Mouse (Mus musculus): ENCODE data around the gene Pxn. TPM values are rescaled to one million over a fixed set of nuclear protein-coding genes. Genes with fewer than 3 reads are reported as not detected.

The Pxn gene
- polyA plus RNA-seq, 1 experiment from 2014 or later = 32.6 TPM

DNA sequence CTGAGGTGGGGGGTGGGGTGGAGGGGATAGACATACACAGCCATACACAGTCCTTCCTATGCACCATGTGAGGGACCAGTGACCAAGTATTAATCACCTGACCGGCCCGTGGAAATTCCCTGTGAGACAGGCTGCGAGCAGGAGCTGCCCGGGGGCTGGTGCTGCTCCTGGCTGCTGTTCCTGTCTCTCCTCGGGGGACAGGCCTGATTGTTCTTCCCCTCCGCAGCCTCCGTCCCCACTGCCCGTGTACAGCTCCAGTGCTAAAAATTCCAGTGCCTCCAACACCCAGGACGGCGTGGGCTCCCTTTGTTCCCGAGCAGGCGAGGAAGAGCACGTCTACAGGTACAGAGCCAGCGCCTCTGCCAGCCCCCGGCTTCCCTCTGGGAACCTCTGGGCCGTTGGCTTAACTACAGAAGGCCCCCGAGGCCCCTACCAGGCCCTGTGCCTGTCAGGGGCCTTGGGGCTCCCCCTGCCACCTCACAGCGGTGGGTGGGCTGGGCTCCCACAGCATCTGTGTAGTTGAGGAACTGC is 38.2 kb downstream of the Pxn start:
- Histone ChIP-seq H3K27ac (peak overlapping the region; percentile 78), H3K4me3 (no peak overlapping the region), H3K9me3 (no peaks in the 10 kb centered on the region), H3K4me1 (replicated peaks) (peaks cover 69% of the 10 kb centered on the region), H3K27me3 (ENCODE audit: insufficient read depth, poor library complexity, severe bottlenecking) (no peaks in the 10 kb centered on the region), H3K36me3 (peaks cover 53% of the 10 kb centered on the region)
- 53% methylated on average over 18 of the region's 18 CpGs for WGBS
- no peak for DNase-seq (ENCODE audit: low spot score)

DNA sequence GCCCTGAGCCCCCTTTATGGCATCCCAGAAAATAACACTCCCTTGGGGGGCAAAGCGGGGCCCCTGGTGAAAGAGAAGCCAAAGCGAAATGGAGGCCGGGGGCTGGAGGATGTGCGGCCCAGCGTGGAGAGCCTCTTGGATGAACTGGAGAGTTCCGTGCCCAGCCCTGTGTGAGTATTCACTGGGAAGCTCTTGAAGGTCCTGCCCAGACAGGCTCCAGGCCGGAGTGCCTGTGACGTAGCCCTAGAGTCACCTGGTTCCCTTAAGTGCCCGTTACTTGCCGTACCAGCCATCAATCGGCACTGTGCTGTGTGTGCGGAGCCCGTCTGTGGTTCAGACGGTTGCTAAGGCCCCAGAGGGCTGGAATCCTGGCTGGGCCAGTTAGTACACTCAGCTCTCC is 39.2 kb downstream of the Pxn start:
- Histone ChIP-seq H3K36me3 (peaks cover 60% of the 10 kb centered on the region), H3K9me3 (no peaks in the 10 kb centered on the region), H3K4me1 (replicated peaks) (peaks cover 75% of the 10 kb centered on the region), H3K4me3 (no peak overlapping the region), H3K27ac (peak overlapping the region; percentile 78), H3K27me3 (ENCODE audit: insufficient read depth, poor library complexity, severe bottlenecking) (no peaks in the 10 kb centered on the region)
- WGBS = 82% methylated on average over 14 of the region's 14 CpGs
- no peak for DNase-seq (ENCODE audit: low spot score)

DNA sequence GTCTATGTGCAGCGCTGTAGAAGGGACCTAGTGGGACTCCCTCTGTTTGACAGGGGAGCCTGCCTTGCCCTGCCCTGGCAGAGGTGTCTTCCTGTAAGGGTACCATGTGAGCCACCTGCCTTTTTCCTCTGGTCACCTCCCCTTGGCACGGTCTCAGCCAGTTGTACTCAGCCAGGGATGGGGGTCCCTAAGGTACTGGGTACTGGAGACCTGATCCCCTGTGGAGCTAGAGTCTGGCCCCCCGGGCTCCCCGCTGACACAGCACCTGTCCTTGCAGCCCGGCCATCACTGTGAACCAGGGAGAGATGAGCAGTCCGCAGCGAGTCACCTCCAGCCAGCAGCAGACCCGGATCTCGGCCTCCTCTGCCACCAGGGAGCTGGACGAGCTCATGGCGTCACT is 40.1 kb downstream of the Pxn start:
- H3K27ac ChIP-seq = peak overlapping the region; percentile 78
- WGBS = 69% methylated on average over 11 of the region's 11 CpGs
- H3K4me1 ChIP-seq (replicated peaks) = peaks cover 84% of the 10 kb centered on the region
- no peak for DNase-seq (ENCODE audit: low spot score)
- H3K9me3 ChIP-seq = no peaks in the 10 kb centered on the region
- no peak overlapping the region for H3K4me3 ChIP-seq
- H3K27me3 ChIP-seq (ENCODE audit: insufficient read depth, poor library complexity, severe bottlenecking) = no peaks in the 10 kb centered on the region
- H3K36me3 ChIP-seq = peaks cover 68% of the 10 kb centered on the region

DNA sequence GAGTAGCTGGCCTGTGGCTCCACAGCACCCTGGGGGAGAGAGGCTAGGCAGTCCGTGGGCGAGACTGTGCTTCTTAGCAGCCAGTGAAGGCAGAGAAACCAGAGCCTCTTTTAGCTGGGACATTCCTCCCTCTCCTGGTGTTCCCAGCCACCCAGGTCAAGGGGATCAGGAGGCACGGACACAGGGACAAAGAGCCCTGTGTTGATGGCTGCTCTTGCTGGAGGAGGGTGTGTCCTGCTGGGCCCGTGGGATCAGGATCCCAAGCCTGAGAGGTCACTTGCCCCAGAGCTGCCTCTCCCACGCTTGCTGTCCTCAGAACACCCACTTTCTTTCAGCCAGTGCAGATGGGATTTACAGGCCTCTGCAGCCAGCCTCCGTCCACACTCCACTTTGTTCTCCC is 40.5 kb downstream of the Pxn start:
- peak; percentile 54 for DNase-seq (ENCODE audit: low spot score)
- Histone ChIP-seq H3K9me3 (no peaks in the 10 kb centered on the region), H3K27me3 (ENCODE audit: insufficient read depth, poor library complexity, severe bottlenecking) (no peaks in the 10 kb centered on the region), H3K27ac (peak overlapping the region; percentile 78), H3K36me3 (peaks cover 73% of the 10 kb centered on the region), H3K4me1 (replicated peaks) (peaks cover 88% of the 10 kb centered on the region), H3K4me3 (0 out of 2 replicates have a peak overlapping the region, but pooled peaks have one; percentile 11)
- 22% methylated on average over 6 of the region's 6 CpGs for WGBS

DNA sequence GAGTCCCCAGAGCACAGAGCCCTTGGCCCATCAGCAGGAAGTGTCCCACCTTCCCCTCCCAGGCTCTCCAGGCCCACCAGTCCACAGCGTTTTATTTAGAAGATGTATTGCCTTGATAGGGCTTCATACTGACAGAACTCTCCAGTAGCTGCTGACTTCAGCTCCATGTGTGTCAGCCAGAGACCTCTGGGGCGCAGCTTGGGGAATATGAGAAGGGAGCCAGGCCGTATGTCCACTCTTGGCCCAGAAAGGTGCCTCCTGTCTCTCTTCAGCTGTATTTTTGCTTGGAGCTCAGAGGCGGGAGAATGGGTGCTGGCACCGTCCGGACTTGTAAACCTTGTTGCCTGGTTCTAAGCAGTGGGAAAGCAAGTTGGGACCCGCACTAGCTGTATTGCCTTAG is 40.9 kb downstream of the Pxn start:
- Histone ChIP-seq H3K27me3 (ENCODE audit: insufficient read depth, poor library complexity, severe bottlenecking) (no peaks in the 10 kb centered on the region), H3K4me3 (no peak overlapping the region), H3K9me3 (no peaks in the 10 kb centered on the region), H3K36me3 (peaks cover 77% of the 10 kb centered on the region), H3K4me1 (replicated peaks) (peaks cover 84% of the 10 kb centered on the region), H3K27ac (peak overlapping the region; percentile 78)
- DNase-seq (ENCODE audit: low spot score) = no peak
- 71% methylated on average over 7 of the region's 7 CpGs for WGBS

DNA sequence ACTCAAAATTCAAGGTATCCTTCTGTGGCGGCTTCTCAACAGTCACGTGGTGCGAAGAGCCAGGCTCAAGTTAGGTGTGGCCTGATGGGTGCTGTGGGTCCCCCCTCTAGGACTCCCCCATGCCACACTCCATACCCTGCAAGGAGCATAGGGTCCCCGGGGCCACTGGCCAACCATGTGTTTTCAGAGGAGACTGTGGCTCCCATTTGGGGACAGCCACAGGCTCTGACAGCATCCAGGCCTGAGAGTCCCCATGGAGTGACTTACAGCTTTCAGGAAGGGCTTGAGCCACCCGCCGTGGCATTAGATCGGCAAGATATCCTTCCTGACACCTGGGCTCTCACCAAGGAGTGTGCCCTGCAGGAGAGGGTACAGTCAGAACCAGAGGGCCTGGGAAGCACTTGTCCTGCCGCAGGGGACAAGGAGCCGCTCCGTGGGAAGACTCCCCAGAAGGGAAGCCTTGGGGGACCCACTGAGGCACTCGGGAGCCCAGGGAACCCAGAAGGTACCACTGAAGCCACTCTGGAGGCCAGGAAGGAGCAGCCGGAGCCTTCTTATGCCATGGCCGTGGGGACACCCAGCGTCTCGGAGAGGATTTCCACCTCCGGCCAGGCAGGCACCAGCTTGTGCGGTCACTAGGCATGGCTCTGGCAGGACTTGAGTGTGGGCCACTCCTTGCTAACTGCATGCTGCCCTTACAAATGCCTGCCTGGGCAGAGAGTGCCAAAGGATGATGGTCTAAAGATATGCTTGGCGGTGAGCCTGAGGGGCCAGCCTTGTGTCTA is 42.2 kb downstream of the Pxn start:
- Histone ChIP-seq H3K27ac (peak overlapping the region; percentile 78), H3K9me3 (no peaks in the 10 kb centered on the region), H3K4me3 (no peak overlapping the region), H3K27me3 (ENCODE audit: insufficient read depth, poor library complexity, severe bottlenecking) (no peaks in the 10 kb centered on the region), H3K36me3 (peaks cover 90% of the 10 kb centered on the region), H3K4me1 (replicated peaks) (peaks cover 71% of the 10 kb centered on the region)
- WGBS = 93% methylated on average over 18 of the region's 18 CpGs
- no peak for DNase-seq (ENCODE audit: low spot score)

DNA sequence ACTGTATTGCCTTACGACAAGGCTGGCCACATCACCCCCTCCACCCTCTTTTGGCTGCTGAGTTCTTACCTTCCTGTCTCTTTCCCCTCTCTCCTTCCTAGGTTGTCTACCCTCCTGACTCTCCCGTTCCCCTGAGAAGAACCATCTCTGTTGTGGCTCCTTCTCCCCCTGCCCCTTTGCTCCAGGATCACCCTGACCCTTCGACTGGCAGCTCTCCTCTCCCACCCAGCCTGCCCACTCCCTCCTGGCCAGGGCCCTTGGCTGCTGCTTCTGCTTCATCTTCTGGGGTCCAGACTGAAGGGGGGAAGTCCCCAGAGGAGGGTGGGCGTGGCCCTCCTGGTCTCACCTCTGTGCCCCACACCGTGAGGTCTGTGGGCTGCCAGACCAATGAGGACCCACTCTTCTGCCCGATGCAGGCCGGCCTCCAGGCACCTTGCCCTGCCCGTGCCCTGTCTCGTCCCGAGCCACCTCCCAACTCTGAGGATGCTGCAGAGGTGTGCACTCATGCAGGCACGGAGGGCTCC is 44.1 kb downstream of the Pxn start:
- H3K27me3 ChIP-seq (ENCODE audit: insufficient read depth, poor library complexity, severe bottlenecking) = no peaks in the 10 kb centered on the region
- peaks cover 56% of the 10 kb centered on the region for H3K4me1 ChIP-seq (replicated peaks)
- H3K36me3 ChIP-seq = peaks cover 86% of the 10 kb centered on the region
- H3K4me3 ChIP-seq = no peak overlapping the region
- DNase-seq (ENCODE audit: low spot score) = no peak
- no peaks in the 10 kb centered on the region for H3K9me3 ChIP-seq
- peak overlapping the region; percentile 75 for H3K27ac ChIP-seq
- WGBS = 83% methylated on average over 11 of the region's 11 CpGs

DNA sequence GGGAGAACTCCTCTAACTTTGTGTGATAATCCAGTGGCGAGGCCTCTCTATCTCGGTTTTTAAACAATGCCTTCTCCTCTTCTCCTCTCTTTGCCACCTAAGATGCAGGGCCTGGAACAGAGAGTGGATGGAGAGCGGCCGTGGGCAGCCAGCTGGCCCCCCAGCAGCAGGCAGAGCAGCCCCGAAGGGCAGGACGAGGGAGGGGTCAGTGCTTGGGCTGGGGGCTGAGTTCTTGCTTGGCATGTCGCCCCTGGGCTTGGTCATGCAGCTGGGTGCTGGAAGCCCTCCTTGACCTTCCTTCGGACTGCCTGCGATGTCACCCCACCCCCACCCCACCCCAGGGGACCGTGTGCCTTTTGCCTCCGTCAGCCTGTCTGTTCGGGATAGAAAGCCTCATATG is 44.9 kb downstream of the Pxn start:
- Histone ChIP-seq H3K27ac (peak overlapping the region; percentile 75), H3K36me3 (peaks cover 78% of the 10 kb centered on the region)
- DNase-seq (ENCODE audit: low spot score) = no peak

DNA sequence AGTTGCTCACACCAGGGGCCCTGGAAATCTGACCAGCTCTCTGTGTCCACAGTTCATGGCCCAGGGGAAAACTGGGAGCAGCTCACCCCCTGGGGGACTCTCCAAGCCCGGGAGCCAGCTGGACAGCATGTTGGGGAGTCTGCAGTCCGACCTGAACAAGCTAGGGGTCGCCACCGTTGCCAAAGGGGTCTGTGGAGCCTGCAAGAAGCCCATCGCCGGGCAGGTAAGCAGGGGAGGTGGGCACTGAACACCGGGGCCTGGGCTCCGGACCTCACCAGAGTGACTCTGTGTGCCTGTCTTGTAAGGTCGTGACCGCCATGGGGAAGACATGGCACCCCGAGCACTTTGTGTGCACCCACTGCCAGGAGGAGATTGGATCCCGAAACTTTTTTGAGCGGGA is 45.3 kb downstream of the Pxn start:
- no peaks in the 10 kb centered on the region for H3K27me3 ChIP-seq (ENCODE audit: insufficient read depth, poor library complexity, severe bottlenecking)
- DNase-seq (ENCODE audit: low spot score) = no peak
- H3K4me3 ChIP-seq = no peak overlapping the region
- peak overlapping the region; percentile 31; the same call in 1 of the 2 replicates for H3K27ac ChIP-seq
- H3K4me1 ChIP-seq (replicated peaks) = peaks cover 47% of the 10 kb centered on the region
- no peaks in the 10 kb centered on the region for H3K9me3 ChIP-seq
- peaks cover 74% of the 10 kb centered on the region for H3K36me3 ChIP-seq
- WGBS = 82% methylated on average over 13 of the region's 13 CpGs

More for the DNA sequence above, 44.9 kb downstream of the Pxn start:
- no peaks in the 10 kb centered on the region for H3K9me3 ChIP-seq
- no peak overlapping the region for H3K4me3 ChIP-seq
- 76% methylated on average over 12 of the region's 12 CpGs for WGBS
- peaks cover 52% of the 10 kb centered on the region for H3K4me1 ChIP-seq (replicated peaks)
- H3K27me3 ChIP-seq (ENCODE audit: insufficient read depth, poor library complexity, severe bottlenecking) = no peaks in the 10 kb centered on the region

DNA sequence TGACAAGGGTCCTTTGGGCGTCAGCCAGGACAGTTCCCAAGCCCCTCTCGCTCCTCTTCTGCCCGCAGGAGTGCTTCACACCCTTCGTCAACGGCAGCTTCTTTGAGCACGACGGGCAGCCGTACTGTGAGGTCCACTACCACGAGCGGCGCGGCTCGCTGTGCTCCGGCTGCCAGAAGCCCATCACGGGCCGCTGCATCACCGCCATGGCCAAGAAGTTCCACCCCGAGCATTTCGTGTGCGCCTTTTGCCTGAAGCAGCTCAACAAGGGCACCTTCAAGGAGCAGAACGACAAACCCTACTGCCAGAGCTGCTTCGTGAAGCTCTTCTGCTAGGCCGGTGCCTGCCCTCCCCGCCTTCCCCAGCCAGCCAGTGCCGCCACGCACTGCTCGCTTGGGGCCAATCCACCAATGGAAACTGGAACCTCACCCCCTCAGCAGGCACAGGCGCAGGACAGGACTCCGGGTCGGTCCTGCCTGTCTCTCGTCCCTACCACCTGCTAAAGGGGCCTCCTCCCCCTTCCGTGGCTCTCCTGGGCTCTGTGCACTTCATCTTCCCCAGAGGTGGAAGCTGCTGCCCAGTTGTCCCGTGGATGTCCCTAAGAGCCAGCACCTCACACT is 47.4 kb downstream of the Pxn start:
- no peak for DNase-seq (ENCODE audit: low spot score)
- Histone ChIP-seq H3K36me3 (peaks cover 53% of the 10 kb centered on the region), H3K4me1 (replicated peaks) (peaks cover 27% of the 10 kb centered on the region), H3K27me3 (ENCODE audit: insufficient read depth, poor library complexity, severe bottlenecking) (no peaks in the 10 kb centered on the region), H3K27ac (no peak overlapping the region), H3K4me3 (no peak overlapping the region), H3K9me3 (no peaks in the 10 kb centered on the region)
- 90% methylated on average over 33 of the region's 33 CpGs for WGBS

DNA sequence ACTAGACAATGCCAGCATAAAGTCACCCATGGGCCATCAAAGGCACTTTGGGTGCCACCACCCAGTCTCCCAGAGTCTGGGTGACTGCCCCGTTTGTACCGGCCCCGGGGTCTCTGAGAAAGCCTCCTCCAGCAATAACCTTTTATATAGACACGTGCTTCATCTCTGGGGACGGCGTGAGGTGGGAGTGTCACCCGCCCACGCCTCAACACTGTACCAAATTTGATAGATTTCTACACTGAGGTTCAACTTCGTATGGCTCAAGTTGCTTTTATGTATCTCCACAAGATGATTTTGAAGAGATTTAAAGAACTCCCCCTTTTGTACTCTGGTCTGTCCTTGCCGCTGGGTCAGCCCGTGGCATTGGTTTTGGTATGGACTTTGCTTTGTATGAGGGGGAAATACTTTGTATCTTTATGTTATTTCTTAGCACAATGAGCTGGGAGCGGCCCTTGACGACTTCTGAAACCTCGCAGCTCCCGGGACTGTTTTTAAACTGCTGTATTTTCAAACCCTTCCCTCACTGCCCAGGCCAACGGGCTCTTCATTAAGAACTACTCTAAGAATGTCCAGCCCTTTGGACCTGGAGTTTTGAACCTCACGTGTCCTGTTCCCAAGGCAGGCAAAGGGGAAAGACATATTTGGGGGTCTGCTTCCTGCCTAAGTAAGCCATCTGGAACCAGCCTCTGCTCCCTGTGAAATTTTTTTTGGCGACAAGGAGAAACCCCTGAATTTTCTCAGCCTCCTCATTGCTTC is 48.2 kb downstream of the Pxn start:
- no peaks in the 10 kb centered on the region for H3K27me3 ChIP-seq (ENCODE audit: insufficient read depth, poor library complexity, severe bottlenecking)
- DNase-seq (ENCODE audit: low spot score) = no peak
- 92% methylated on average over 18 of the region's 18 CpGs for WGBS

DNA sequence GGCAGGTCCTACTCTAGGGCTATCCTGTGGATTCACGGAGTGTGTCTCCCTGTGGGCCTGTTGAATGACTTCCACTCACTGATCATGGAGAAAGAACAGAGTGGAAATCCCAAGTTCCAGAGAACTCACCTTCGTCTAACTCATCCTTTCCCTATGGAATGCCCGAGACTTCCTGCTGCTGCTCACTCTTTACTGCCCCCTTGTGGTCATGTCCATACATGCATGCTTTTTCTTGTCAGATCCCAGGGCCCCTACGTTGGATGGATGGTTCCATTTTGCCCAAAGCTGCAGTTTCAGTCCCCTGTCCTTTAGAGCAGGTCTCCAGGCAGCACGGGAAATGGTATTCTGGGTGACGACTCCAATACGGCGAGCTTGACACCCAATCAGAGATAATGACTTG is 49.7 kb downstream of the Pxn start:
- Histone ChIP-seq H3K4me3 (no peak overlapping the region), H3K27me3 (ENCODE audit: insufficient read depth, poor library complexity, severe bottlenecking) (no peaks in the 10 kb centered on the region), H3K36me3 (peaks cover 43% of the 10 kb centered on the region), H3K9me3 (no peaks in the 10 kb centered on the region), H3K4me1 (replicated peaks) (peaks cover 26% of the 10 kb centered on the region), H3K27ac (no peak overlapping the region)
- WGBS = 11% methylated on average over 8 of the region's 8 CpGs
- peak; percentile 80 for DNase-seq (ENCODE audit: low spot score)

More for the DNA sequence above, 48.2 kb downstream of the Pxn start:
- H3K4me3 ChIP-seq = no peak overlapping the region
- H3K4me1 ChIP-seq (replicated peaks) = peaks cover 27% of the 10 kb centered on the region
- H3K36me3 ChIP-seq = peaks cover 45% of the 10 kb centered on the region
- no peaks in the 10 kb centered on the region for H3K9me3 ChIP-seq
- H3K27ac ChIP-seq = no peak overlapping the region

Data from hindbrain, embryonic 10.5 days (tissue).